Mouse (Mus musculus) mature B cell (primary cell): Measurements from ENCODE around the gene Ltb.

Experiments used
- in situ Hi-C: fragments of 300-500 bp; cut with MboI; formaldehyde crosslinking; loops from 2 replicates; pipeline ENCODE4 v1.14.3; 2019

The Ltb gene

GRCm38 (mm10) chr17:35225456-35225855 lies 31.2 kb downstream of the Ltb start:
- in situ Hi-C loops, result no loop called here

DNA sequence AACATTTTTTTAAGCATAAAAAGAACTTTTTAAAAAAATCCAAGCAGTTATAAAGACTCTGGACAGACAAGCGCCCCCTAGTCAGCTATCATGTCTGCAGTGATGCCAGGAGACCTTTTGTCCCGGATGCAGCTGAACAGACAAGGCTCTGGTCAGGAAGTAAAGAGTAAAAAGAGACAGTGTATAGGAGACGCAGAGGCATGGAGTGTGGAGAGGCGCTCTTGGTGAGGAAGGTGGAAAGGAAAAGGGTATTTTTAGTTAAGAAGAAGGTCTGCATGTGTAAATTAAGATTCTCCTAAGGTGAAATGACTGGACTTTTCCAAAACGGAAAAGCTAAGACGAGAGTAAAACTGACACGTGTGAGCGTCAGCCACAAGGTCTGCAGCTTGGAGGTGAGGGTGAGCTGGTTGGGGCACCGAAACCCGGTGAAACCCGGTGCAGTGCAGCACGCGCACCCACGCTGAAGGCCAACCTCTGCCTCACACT lies 32.4 kb downstream of the Ltb start:
- in situ Hi-C loops, result no loop called here

DNA sequence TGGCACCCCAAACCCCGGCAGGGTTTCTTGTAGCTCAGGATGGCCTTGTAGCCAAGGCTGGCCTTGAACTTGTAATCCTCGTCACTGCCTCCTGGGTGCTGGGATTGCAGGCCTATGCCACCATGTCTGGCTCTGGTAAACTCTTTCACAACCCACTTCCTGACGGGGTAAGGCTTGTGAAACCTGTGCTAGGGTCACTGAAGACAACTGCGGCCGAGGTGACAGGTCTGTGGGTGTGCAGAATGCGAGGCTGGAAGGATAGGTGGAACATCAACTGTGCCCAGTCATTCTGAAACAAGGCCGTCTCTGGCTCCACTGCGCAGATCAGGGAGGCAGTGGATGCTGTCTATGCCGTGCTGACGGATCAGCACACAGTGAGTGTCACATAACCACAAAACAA lies 36.8 kb downstream of the Ltb start:
- in situ Hi-C loops, result loop anchor here (5.0 kb wide), 1 partner anchor 64 kb away; no protein-coding TSS in a partner anchor

DNA sequence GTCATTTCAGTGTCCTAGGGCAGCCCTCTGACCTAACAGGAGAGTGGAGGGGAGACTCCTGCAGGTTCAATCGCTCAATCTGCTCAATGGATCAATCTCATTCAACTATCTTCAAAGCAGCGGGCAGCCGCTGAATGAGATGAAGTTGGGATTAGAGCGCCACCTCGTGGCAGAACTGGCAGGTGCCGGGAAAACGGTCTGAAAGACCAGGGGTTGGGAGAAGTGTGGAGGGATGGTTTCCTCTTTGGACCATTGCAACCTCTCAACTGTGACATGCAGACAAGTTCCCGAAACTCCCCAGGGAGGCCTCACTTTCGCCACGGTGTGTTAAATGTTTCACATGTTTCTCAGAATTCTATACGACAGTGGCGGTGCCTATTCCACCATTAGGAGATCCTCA lies 37.8 kb downstream of the Ltb start:
- in situ Hi-C loops, result loop anchor here (5.0 kb wide), 1 partner anchor 65 kb away; no protein-coding TSS in a partner anchor

- in situ Hi-C loops, result loop anchor here (5.0 kb wide), 1 partner anchor 65 kb away; no protein-coding TSS in a partner anchor
Measured at GRCm38 (mm10) chr17:35232659-35233058, 38.4 kb downstream of the Ltb start.

DNA sequence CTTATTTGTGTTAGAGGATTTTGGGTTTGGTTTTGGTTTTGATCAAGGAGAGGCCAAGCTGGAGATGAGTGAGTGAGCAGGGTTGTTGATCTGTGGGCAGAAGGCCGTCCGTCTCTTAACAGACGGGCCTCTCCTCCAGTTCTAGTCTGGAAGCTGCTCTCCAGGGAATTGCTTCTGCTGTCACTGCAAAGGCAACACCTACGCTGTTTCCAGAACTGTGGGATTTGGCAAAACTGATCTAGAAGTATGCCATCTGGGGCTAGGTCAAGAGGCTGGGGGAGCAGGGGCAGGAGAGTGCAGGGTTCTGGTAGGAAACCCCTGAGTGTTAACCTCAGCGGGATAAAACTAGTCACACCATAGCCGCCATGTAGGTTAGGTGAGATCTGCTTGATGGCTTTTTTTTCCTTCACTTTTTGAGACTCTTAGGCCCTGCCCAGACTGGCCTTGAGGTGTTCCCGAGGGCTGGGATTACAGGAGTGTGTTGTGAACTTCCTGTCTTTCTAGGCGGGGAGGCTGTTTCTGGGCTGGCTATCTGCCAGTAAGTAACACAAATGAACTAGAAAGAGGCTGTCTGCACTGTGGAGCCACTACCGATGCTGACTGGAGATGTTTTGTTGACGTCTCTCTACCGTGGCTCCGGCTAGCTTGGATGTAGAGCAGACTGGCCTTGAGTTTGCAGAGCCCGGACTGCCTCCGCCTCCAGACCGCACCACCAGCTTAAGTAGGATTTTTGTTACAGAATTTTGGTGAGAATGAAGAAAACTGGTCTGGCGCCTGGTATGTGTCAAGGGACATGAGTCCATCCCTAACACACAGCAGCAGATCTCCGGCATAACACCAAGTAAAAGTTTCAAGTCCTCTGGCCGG lies 39.1 kb downstream of the Ltb start, which contains the start of gene Atp6v1g2:
TSS of gene Atp6v1g2 (plus strand) at position 547 of the 867 bp plus-strand sequence.
- in situ Hi-C loops, result loop anchor here (5.0 kb wide), 1 partner anchor 66 kb away; no protein-coding TSS in a partner anchor

DNA sequence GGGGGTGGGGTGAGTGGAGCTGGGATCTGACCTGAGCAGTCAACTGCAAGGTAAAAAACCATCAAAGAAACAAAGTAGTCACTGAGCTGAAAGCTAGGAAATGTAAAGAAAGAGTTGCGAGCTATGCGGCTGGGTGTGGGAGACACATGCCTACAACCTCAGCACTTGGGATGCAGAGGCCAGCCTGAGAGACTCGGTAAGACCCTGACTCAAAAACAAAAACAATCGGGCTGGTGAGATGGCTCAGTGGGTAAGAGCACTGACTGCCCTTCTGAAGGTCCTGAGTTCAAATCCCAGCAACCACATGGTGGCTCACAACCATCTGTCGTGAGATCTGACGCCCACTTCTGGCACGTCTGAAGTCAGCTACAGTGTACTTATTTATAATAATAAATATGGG lies 39.9 kb downstream of the Ltb start:
- in situ Hi-C loops, result loop anchor here (5.0 kb wide), 1 partner anchor 67 kb away; no protein-coding TSS in a partner anchor

DNA sequence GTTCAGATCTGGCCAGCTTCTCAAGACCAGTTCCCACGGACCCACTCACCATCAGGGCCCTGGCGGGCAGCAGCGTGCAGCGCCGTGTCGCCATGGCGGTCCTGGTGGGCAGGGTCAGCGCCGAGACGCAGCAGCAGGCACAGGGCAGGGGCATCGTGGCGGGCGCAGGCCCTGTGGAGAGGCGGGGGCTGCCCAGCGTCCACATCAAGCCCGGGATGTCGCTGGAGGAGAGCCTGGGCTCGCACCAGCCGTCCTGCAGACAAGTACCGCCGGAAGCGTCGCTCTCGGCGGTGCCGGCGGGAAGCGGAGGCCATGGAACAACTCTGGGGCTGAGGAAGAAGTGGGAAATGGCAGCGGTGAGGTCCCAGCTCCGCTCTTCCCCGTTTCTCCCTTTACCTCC lies 40.7 kb downstream of the Ltb start:
- in situ Hi-C loops, result loop anchor here (5.0 kb wide), 1 partner anchor 68 kb away; no protein-coding TSS in a partner anchor

- in situ Hi-C loops, result no loop called here
Measured at GRCm38 (mm10) chr17:35235614-35236389, 41.6 kb downstream of the Ltb start, which contains the start of gene Nfkbil1. Gene Nfkbil1 (minus strand): TSS chr17:35235792.

- in situ Hi-C loops, result no loop called here
Measured at GRCm38 (mm10) chr17:35236390-35236746, 42.1 kb downstream of the Ltb start.

GRCm38 (mm10) chr17:35236996-35237395 lies 42.8 kb downstream of the Ltb start:
- in situ Hi-C loops, result no loop called here

DNA sequence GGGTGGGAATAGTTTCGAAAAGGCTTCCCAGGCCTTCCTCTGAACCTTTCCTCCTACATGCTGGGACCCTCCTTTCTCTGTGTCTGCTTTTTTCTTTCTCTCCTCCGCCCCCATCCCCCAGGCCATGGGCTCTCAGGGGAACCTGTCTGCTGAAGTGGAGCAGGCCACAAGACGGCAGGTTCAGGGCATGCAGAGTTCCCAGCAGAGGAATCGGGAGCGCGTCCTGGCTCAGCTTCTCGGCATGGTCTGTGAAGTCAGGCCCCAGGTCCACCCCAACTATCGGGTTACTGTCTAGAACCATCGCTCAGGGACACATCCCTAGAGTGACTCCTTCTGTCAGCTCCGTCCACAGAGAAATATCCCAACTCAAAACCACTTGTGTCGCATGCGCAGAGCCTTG lies 43.3 kb downstream of the Ltb start:
- in situ Hi-C loops, result no loop called here

GRCm38 (mm10) chr17:35239700-35240099 lies 45.5 kb downstream of the Ltb start:
- in situ Hi-C loops, result no loop called here

DNA sequence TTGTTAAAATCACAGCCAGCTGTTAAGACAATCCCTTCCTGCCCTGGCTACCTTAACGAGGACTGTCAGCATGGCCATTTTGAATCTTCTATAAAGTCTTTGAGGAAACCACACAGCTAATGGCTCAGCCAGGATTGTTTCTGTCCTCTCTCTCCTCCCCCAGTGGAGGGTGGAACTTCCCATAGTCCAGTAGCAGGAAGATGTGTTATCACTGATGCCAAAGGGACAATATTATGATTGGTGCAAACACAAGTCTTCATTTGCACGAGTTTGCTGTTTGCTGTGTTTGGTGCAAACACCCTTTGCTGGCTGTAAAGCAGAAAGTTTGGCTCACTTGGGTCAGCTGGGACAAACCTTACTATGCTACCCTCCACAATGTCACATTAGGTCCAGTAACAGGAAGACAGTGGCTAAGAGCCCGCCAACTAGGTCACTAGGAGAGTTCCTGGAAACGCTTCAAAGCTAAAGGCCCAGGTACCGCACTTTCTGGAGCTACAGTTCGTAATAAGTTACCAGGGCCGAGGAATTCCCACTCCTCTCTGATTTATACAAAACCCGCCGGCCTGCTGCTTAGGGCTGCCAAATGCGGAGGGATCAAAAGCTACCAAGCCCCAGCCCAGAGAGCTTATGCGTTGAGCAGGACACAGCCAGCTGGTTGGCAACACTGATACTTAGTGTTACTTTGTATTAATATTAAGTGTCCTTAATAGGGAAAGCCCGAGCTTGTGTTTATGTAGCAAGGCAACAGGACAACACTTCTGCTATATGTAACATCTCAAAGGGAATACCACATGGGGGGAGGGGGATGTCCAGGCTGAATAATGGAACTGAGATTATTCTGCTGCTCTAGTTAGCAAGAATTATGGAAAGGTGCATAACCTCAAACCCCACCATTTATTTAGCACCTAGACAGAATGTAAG lies 46.4 kb downstream of the Ltb start:
- in situ Hi-C loops, result no loop called here

DNA sequence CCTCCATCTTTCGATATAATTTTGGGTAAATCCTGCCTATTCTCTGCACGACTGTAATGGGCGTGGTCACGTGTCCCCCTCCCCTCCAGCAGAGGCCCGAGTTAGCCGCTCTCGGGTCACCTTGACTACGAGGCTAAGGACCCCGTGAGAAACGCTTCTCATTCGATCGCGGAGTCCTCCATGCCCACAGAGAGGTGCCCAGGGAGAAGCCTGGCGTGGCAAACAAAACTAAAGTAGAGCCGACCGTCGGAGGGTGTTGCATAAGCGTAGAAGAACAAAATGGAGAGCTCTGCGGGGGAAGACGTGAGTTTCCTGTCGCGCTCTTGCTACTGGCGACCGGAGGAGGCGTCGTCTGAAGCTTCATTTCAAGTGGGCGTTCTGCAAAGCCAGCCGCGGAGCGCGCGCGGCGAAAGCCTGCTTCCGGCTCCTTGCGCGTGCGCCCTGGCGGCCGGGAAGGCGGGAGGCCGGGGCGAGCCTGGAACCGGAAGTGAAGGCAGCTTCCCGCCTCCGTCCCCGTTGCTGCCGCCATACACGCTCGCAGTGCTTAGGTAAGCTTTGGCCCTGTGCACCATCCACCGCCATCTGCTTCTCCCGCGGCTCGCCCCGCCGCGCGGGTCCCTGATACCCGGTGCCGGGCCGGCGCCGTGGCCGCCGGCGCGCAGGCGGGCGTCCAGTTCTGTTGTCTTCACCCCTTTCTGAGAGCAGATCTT lies 47.2 kb downstream of the Ltb start, which contains the start of gene Ddx39b:
TSS of gene Ddx39b (plus strand) at position 442 of the 710 bp plus-strand sequence.
- in situ Hi-C loops, result no loop called here

GRCm38 (mm10) chr17:35242015-35242941 lies 48.0 kb downstream of the Ltb start:
- in situ Hi-C loops, result no loop called here

GRCm38 (mm10) chr17:35243086-35243485 lies 48.8 kb downstream of the Ltb start:
- in situ Hi-C loops, result no loop called here

- in situ Hi-C loops, result no loop called here
Measured at GRCm38 (mm10) chr17:35244999-35245398, 50.8 kb downstream of the Ltb start.
